Mouse (Mus musculus) ES-CJ7 (cell line): ENCODE data around the gene AC192777.2.
"Not testable (repeated sequence)": the region's sequence is repeated elsewhere in the genome, so short reads cannot be mapped to it uniquely, and the experiment has no call there.

Experiments
- DNase-seq: peaks from one replicate; pipeline ENCODE4 v3.0.0; 2011; ENCODE audit warnings: low read depth, low spot score

The AC192777.2 gene

GRCm38 (mm10) chr17:40095150-40095549, at the start of gene AC192777.2:
Gene AC192777.2 (plus strand): TSS chr17:40095450.
- DNase-seq: not testable (repeated sequence)

- DNase-seq: not testable (repeated sequence)
These were observed 20.9 kb downstream of the AC192777.2 start for GRCm38 (mm10) chr17:40116172-40116571.

GRCm38 (mm10) chr17:40116877-40117276, 21.6 kb downstream of the AC192777.2 start:
- not testable (repeated sequence) for DNase-seq
